ENCODE assay signal across 8 mouse cellular contexts in the genomic region with DNA sequence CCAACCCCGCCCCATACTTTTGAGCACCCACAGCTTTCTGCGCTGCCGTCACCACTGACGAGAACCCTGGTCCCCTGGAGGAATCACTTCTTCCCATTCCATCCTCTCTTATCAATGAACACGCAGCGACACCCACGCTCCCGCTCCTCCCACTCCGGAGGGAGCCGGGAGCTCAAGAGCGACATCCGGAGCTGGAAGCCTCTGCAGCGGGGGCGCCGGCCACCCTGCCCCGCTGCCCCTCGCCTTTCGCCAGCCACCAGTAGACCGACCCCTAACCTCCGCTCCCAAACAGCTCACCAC. TPM values are rescaled to one million over a fixed set of nuclear protein-coding genes. Genes with fewer than 3 reads are reported as not detected.
DNase-seq lines count a peak whose midpoint lies in the region; ATAC-seq lines count a peak whose summit lies in the region.

No protein-coding gene starts in this region.

- DNase-seq in layer of hippocampus, adult 11-12 months (ENCODE audit: low spot score), result peak; percentile 57
- DNase-seq in layer of hippocampus, postnatal 10 days (ENCODE audit: low spot score in 2 of 2), result no peak
- DNase-seq in Muller cell, postnatal 12 days (ENCODE audit: inconsistent ontology term), result peak; percentile 44
- no peak for DNase-seq in adipocyte (ENCODE audit: low spot score)
- DNase-seq in natural killer cell, adult 2 months (ENCODE audit: low spot score in 2 of 2), result no peak

- no peak for ATAC-seq in forebrain, embryonic 13.5 days
- peak; percentile 32; the same call in 1 of the 2 replicates for ATAC-seq in kidney, embryonic 16.5 days (ENCODE audit: low FRiP score, low TSS enrichment)
- peak; percentile 11; the same call in 1 of the 2 replicates for ATAC-seq in midbrain, embryonic 12.5 days (ENCODE audit: low FRiP score, low read depth)

- H3K4me1 ChIP-seq in forebrain, embryonic 13.5 days, result peaks cover 40% of the 10 kb centered on the region
- H3K4me1 ChIP-seq in kidney, embryonic 16.5 days (ENCODE audit: insufficient read depth, low read length), result peaks cover 31% of the 10 kb centered on the region
- peaks cover 36% of the 10 kb centered on the region for H3K4me1 ChIP-seq in midbrain, embryonic 12.5 days

- no peaks in the 10 kb centered on the region for H3K36me3 ChIP-seq in forebrain, embryonic 13.5 days (ENCODE audit: poor library complexity, severe bottlenecking)
- H3K36me3 ChIP-seq in kidney, embryonic 16.5 days (ENCODE audit: insufficient read depth, low read length), result no peaks in the 10 kb centered on the region
- no peaks in the 10 kb centered on the region for H3K36me3 ChIP-seq in midbrain, embryonic 12.5 days

- 0% methylated on average over 19 of the region's 20 CpGs for WGBS in forebrain, embryonic 13.5 days
- 0% methylated on average over 18 of the region's 20 CpGs for WGBS in kidney, embryonic 16.5 days
- WGBS in midbrain, embryonic 12.5 days, result under 1% methylated on average over 20 of the region's 20 CpGs

- peak overlapping the region; percentile 79 for H3K4me2 ChIP-seq in forebrain, embryonic 13.5 days
- peak overlapping the region; percentile 90 for H3K4me2 ChIP-seq in kidney, embryonic 16.5 days (replicated peaks; ENCODE audit: low read depth, low read length)
- H3K4me2 ChIP-seq in midbrain, embryonic 12.5 days (replicated peaks), result peak overlapping the region; percentile 62

- H3K4me3 ChIP-seq in forebrain, embryonic 13.5 days, result peak overlapping the region; percentile 79
- peak overlapping the region; percentile 66 for H3K4me3 ChIP-seq in kidney, embryonic 16.5 days (ENCODE audit: low read length)
- peak overlapping the region; percentile 84 for H3K4me3 ChIP-seq in midbrain, embryonic 12.5 days

- H3K27me3 ChIP-seq in forebrain, embryonic 13.5 days, result peaks cover 15% of the 10 kb centered on the region
- 0 out of 2 replicates have a peak, but pooled peaks cover 9% of the 10 kb centered on the region for H3K27me3 ChIP-seq in kidney, embryonic 16.5 days (ENCODE audit: insufficient read depth, low read length)
- H3K27me3 ChIP-seq in midbrain, embryonic 12.5 days, result peaks cover 59% of the 10 kb centered on the region

- no peaks in the 10 kb centered on the region for H3K9me3 ChIP-seq in forebrain, embryonic 13.5 days (replicated peaks)
- H3K9me3 ChIP-seq in kidney, embryonic 16.5 days (ENCODE audit: low read length), result no peaks in the 10 kb centered on the region
- H3K9me3 ChIP-seq in midbrain, embryonic 12.5 days, result no peaks in the 10 kb centered on the region

- H3K27ac ChIP-seq in forebrain, embryonic 13.5 days, result no peak overlapping the region
- no peak overlapping the region for H3K27ac ChIP-seq in kidney, embryonic 16.5 days (ENCODE audit: low read length)
- peak overlapping the region; percentile 83; the same call in 1 of the 2 replicates for H3K27ac ChIP-seq in midbrain, embryonic 12.5 days (replicated peaks)

- H3K9ac ChIP-seq in forebrain, embryonic 13.5 days, result peak overlapping the region; percentile 79
- H3K9ac ChIP-seq in kidney, embryonic 16.5 days (replicated peaks; ENCODE audit: low read length), result peak overlapping the region; percentile 85
- peak overlapping the region; percentile 73 for H3K9ac ChIP-seq in midbrain, embryonic 12.5 days (replicated peaks)

RNA-seq across cellular contexts. Expression of a gene that starts 4.8 kb away (rescaled TPM):
- total RNA-seq in layer of hippocampus, postnatal 10 days (2021), result 10 to 100 TPM; 30.7 to 32.6 TPM
- polyA plus RNA-seq in forebrain, embryonic 13.5 days (2015; fragmentation: Nextera tagmentation; extraction: Ambion mirVana), result 9.7 and 9.8 TPM in 2 replicates
- 6.8 and 7.5 TPM in 2 replicates for polyA plus RNA-seq in kidney, embryonic 16.5 days (2015; fragmentation: Nextera tagmentation; extraction: Ambion mirVana)
- 8.1 and 10.1 TPM in 2 replicates for polyA plus RNA-seq in midbrain, embryonic 12.5 days (2016; fragmentation: Nextera tagmentation; extraction: Ambion mirVana)

Comparison
In these comparisons a context has a peak if more than half of its experiments do, and no peak if none do; other contexts are left out.
1. DNase-seq: peak in layer of hippocampus, adult 11-12 months (single experiment) and Muller cell, postnatal 12 days (single experiment); none in layer of hippocampus, postnatal 10 days (0 of 2), adipocyte (single experiment) and natural killer cell, adult 2 months (0 of 2).
2. Peak in every context shown above with its lines, with median percentiles within 50 percentile points of each other: H3K4me2 ChIP-seq, H3K4me3 ChIP-seq and H3K9ac ChIP-seq.